ENCODE assay signal across 11 mouse cellular contexts in the genomic region with DNA sequence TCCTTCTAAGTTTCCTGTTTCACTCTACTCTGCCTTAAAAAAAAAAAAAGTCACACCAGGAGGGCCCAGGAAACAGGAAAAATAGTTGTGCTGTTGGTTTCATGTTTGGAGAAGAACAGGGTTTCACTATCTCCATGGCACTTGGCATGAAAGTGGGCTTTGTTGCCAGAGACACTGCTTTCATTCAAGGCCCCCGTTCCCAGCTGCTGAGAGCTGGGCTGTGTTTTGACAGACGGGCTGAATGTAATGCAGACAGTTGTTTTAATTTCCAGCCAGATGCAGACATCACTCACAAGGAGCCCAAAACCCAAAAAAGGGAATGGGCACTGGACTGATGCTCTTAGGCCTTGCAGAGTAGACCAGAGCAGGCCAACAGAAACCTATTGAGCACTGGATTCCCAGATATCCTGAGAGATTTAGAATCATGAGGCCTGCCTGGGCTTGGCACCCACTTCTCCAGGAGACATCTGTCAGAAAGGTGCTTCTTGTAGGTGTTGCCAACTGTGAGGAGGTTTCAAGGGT.
DNase-seq lines count a peak whose midpoint lies in the region; ATAC-seq lines count a peak whose summit lies in the region.
"Had no signal": no experiment of that assay in that cellular context is flagged by ENCODE, and none has a peak within 500 bp of the region (broad histone marks: within the 10 kb centered on the region; RNA-seq: fewer than 3 reads in every experiment).

No protein-coding gene starts in this region.

- ATAC-seq in forebrain, embryonic 13.5 days: no peak
- no peak for ATAC-seq in hindbrain, embryonic 13.5 days (ENCODE audit: low FRiP score)
- no peak for ATAC-seq in midbrain, embryonic 16.5 days
- ATAC-seq: inflammation-experienced regulatory T-cells, adult 6 months had no signal

- no peak overlapping the region for H3K4me3 ChIP-seq in forebrain, embryonic 13.5 days
- H3K4me3 ChIP-seq in forebrain, embryonic 10.5 days: no peak overlapping the region
- no peak overlapping the region for H3K4me3 ChIP-seq in hindbrain, embryonic 13.5 days
- no peak overlapping the region for H3K4me3 ChIP-seq in midbrain, embryonic 16.5 days (ENCODE audit: low read depth, low read length)
- H3K4me3 ChIP-seq: stomach, embryonic 15.5 days had no signal

- DNase-seq in forebrain, embryonic 10.5 days (ENCODE audit: extremely low spot score, low spot score): no peak
- peak; percentile 36 for DNase-seq in lung, postnatal 10 days
- no peak for DNase-seq in lung, adult 18-20 months
- no peak for DNase-seq in urinary bladder, postnatal 25 days (ENCODE audit: low spot score)
- DNase-seq in cerebellum, postnatal 25 days: no peak
- DNase-seq: adrenal gland, postnatal 25 days had no signal

- H3K4me1 ChIP-seq in forebrain, embryonic 13.5 days: peaks cover 87% of the 10 kb centered on the region
- peaks cover 57% of the 10 kb centered on the region for H3K4me1 ChIP-seq in forebrain, embryonic 10.5 days
- H3K4me1 ChIP-seq in hindbrain, embryonic 13.5 days (replicated peaks): peaks cover 58% of the 10 kb centered on the region
- H3K4me1 ChIP-seq in midbrain, embryonic 16.5 days (ENCODE audit: control insufficient read depth, insufficient read depth, low read length): peaks cover 15% of the 10 kb centered on the region; the same call in 1 of the 2 replicates

- H3K27ac ChIP-seq in forebrain, embryonic 13.5 days: peak overlapping the region; percentile 61
- no peak overlapping the region for H3K27ac ChIP-seq in forebrain, embryonic 10.5 days
- peak overlapping the region; percentile 50 for H3K27ac ChIP-seq in hindbrain, embryonic 13.5 days
- H3K27ac ChIP-seq in midbrain, embryonic 16.5 days (ENCODE audit: low read length): peak overlapping the region; percentile 24
- H3K27ac ChIP-seq: stomach, embryonic 15.5 days had no signal

- 26% methylated on average over 2 of the region's 2 CpGs for WGBS in forebrain, embryonic 13.5 days
- WGBS in forebrain, embryonic 10.5 days: 39% methylated on average over 2 of the region's 2 CpGs
- 30% methylated on average over 2 of the region's 2 CpGs for WGBS in hindbrain, embryonic 13.5 days
- 31% methylated on average over 2 of the region's 2 CpGs for WGBS in midbrain, embryonic 16.5 days

- no peaks in the 10 kb centered on the region for H3K27me3 ChIP-seq in forebrain, embryonic 13.5 days
- H3K27me3 ChIP-seq in forebrain, embryonic 10.5 days (ENCODE audit: poor library complexity, severe bottlenecking): no peaks in the 10 kb centered on the region
- no peaks in the 10 kb centered on the region for H3K27me3 ChIP-seq in hindbrain, embryonic 13.5 days
- no peaks in the 10 kb centered on the region for H3K27me3 ChIP-seq in midbrain, embryonic 16.5 days (ENCODE audit: control insufficient read depth, insufficient read depth, low read depth, low read length)
- H3K27me3 ChIP-seq: stomach, embryonic 15.5 days had no signal

- no peak overlapping the region for H3K4me2 ChIP-seq in forebrain, embryonic 13.5 days
- H3K4me2 ChIP-seq in hindbrain, embryonic 13.5 days: no peak overlapping the region
- no peak overlapping the region for H3K4me2 ChIP-seq in midbrain, embryonic 16.5 days (ENCODE audit: low read length)
- H3K4me2 ChIP-seq: stomach, embryonic 15.5 days had no signal

- no peaks in the 10 kb centered on the region for H3K9me3 ChIP-seq in forebrain, embryonic 13.5 days (replicated peaks)
- H3K9me3 ChIP-seq in forebrain, embryonic 10.5 days: no peaks in the 10 kb centered on the region
- H3K9me3 ChIP-seq in hindbrain, embryonic 13.5 days: no peaks in the 10 kb centered on the region
- no peaks in the 10 kb centered on the region for H3K9me3 ChIP-seq in midbrain, embryonic 16.5 days (replicated peaks; ENCODE audit: control insufficient read depth, low read length, poor library complexity, severe bottlenecking)
- H3K9me3 ChIP-seq: stomach, embryonic 15.5 days had no signal

- no peak overlapping the region for H3K9ac ChIP-seq in forebrain, embryonic 13.5 days
- H3K9ac ChIP-seq in hindbrain, embryonic 13.5 days: no peak overlapping the region
- H3K9ac ChIP-seq in midbrain, embryonic 16.5 days (ENCODE audit: low read depth, low read length): no peak overlapping the region
- H3K9ac ChIP-seq: stomach, embryonic 15.5 days had no signal

- H3K36me3 ChIP-seq in forebrain, embryonic 13.5 days (ENCODE audit: poor library complexity, severe bottlenecking): peaks cover 9% of the 10 kb centered on the region
- H3K36me3 ChIP-seq in forebrain, embryonic 10.5 days (replicated peaks): no peaks in the 10 kb centered on the region
- H3K36me3 ChIP-seq in hindbrain, embryonic 13.5 days: peaks cover 10% of the 10 kb centered on the region; the same call in 1 of the 2 replicates
- H3K36me3 ChIP-seq in midbrain, embryonic 16.5 days (ENCODE audit: control insufficient read depth, insufficient read depth, low read length): no peaks in the 10 kb centered on the region
- H3K36me3 ChIP-seq: stomach, embryonic 15.5 days had no signal
